Mouse (Mus musculus): ENCODE measurements around the gene Mmp25. TPM values are rescaled to one million over a fixed set of nuclear protein-coding genes. Genes with fewer than 3 reads are reported as not detected.

The Mmp25 gene
- polyA plus RNA-seq (2014; fragmentation: Nextera tagmentation; extraction: Ambion mirVana) = 0.31 and 0.86 TPM in 2 replicates

DNA sequence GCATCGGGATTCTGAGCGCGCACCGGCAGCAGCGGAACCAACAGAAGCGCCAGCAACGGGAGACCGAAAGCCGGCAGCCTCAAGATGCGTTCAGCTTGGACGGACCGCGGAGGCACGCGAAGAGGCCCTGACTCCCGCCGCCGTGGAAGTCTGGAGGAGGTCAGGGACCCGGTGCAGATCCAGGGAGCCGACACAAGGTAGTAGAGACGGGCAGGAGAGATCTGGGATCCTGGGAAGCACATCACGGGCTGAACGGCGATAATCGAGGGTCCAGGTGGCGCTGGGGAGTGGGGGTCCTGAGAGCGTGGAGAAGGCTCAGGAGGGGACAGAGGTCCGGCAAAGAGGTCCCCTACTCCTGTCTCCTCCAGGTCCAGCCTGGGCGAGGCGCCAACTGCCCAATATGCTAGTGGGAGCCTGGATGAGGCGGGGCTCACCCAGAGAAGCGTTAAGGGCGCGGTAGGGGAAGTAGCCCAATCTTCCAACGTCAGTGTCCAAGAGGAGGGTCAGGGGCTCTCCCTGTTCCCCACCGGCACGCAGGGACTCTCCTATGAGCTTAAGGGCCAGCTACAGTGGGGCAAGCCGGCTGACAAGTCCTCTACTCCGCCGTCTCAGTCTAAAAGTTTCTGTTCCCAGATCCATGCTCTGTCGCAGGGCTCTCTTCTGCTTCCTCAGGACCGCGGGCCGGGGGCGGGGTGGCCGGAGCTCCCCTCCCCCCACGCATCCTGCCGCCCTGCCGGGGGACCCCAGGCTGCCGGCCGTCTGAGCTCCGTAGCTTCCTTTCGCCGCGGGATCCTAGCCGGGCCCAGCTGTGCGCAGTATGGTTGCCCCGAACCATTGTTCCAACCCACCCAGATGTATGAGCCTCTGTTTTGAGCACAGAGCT, at the start of gene Mmp25:
TSS of gene Mmp25 (minus strand) at position 665 of the 883 bp plus-strand sequence.
- WGBS = under 1% methylated on average over 55 of the region's 58 CpGs
- peak; percentile 48 for DNase-seq

DNA sequence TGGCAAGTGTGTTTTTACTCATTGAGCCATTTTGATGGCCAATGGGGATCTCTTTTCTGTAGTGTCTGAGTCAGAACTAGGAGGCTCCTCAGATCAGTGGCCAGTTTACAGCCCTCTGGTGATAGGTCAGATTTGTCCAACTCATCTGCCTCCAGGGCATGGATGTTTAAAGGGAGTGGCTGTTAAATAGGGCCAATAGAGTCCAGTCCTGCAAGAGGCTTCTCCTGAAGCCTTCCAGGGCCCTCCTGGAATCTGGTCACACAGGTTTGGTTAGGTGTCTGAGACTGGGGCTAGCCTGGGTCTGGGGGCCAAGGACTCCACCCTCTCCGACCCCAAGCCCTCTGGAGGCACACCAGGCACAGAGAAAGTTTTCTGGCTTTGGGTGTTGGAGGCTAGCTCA, 49.4 kb upstream of the Mmp25 start:
- 42% methylated on average over 1 of the region's 1 CpGs for WGBS
- 0 out of 2 replicates have a peak overlapping the region, but pooled peaks have one; percentile 4 for H3K4me2 ChIP-seq
- no peak for TF ChIP-seq CTCF (IDR thresholded peaks at IDR 0.05; ENCODE audit: low read depth)
- H3K4me3 ChIP-seq (ENCODE audit: low read depth, low read length) = no peak overlapping the region
- H3K9me3 ChIP-seq (ENCODE audit: low read depth, low read length) = no peaks in the 10 kb centered on the region
- DNase-seq = peak; percentile 54
- no peaks in the 10 kb centered on the region for H3K36me3 ChIP-seq (ENCODE audit: insufficient read depth)
- H3K27ac ChIP-seq (ENCODE audit: low read depth) = peak overlapping the region; percentile 58
- H3K27me3 ChIP-seq (ENCODE audit: insufficient read depth, low read length) = peaks cover 6% of the 10 kb centered on the region; the same call in 1 of the 2 replicates
- peaks cover 8% of the 10 kb centered on the region for H3K4me1 ChIP-seq (ENCODE audit: insufficient read depth)
- peak; percentile 38; the same call in 1 of the 2 replicates for ATAC-seq (ENCODE audit: insufficient read depth)
- no peak overlapping the region for H3K9ac ChIP-seq

More for the DNA sequence above, at the start of gene Mmp25:
- peak; percentile 59 for ATAC-seq (ENCODE audit: insufficient read depth)
- Histone ChIP-seq H3K27me3 (ENCODE audit: insufficient read depth, low read length) (peaks cover 19% of the 10 kb centered on the region), H3K9ac (peak within 1 kb of the TSS; percentile 48), H3K4me1 (ENCODE audit: insufficient read depth) (no peaks in the 10 kb centered on the region), H3K27ac (ENCODE audit: low read depth) (no peak within 1 kb of the TSS), H3K36me3 (ENCODE audit: insufficient read depth) (no peaks in the 10 kb centered on the region), H3K9me3 (ENCODE audit: low read depth, low read length) (no peaks in the 10 kb centered on the region), H3K4me3 (ENCODE audit: low read depth, low read length) (peak within 1 kb of the TSS; percentile 48), H3K4me2 (peak within 1 kb of the TSS; percentile 87)
- TF ChIP-seq CTCF (IDR thresholded peaks at IDR 0.05; ENCODE audit: low read depth) = no peak

DNA sequence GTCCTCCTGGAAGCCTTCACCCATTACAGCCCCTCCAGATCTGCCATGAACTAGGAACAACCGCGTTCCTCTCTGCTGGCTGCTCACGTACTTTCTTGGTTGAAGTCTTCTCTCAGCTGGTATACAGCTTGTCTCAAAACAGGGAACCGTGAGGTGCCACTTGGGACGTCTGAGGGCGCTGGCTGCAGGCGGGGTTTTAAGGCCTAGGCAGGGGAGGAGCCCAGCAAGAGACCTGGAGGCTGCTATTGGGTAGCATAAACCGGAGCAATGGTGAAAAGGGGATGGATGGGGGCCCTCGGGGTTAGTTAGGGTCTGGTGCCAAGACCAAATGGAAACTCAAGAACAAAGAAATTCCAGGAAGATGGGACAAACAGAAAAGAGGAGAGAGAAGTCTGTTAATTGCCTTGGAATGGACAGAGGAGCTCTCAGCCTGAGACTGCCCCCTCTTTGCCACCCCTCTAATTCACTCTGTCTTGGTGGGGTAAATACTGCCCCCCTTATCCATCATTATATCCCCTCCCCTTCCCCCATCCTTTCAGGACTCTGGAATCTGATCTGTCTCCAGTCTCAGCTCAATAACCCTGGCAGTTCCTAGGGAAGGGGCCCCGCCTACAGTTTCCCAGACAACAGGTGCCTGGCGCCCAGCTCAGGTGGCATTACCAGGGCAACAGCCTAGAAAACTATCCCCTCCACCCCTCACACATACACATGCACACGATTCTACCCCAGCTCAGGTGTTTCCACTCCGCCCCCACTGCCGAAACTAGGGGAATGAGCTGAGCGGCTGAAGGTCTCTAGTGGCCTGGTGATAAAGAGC, 39.0 kb upstream of the Mmp25 start, which contains the start of gene Cldn9:
TSS of gene Cldn9 (minus strand) at position 171 of the 817 bp plus-strand sequence.
- H3K4me2 ChIP-seq = peak within 1 kb of the TSS; percentile 59
- H3K4me3 ChIP-seq (ENCODE audit: low read depth, low read length) = peak within 1 kb of the TSS; percentile 8; the same call in 1 of the 2 replicates
- 20% methylated on average over 15 of the region's 15 CpGs for WGBS

DNA sequence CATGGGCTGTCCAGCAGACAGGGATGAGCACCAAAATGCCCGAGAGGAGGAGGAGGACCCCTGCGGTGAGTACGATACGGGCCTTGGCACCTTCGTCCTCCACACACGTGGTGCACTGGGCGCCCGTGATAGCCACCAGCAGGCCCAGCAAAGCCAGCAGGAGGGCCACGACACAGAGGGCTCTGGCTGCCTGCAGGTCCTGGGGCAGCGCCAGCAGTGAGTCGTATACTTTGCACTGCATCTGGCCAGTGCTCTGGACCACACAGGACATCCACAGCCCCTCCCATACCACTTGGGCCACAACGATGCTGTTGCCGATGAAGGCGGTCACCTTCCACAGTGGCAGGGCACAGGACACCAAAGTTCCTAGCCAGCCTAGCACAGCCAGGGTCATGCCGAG, 38.1 kb upstream of the Mmp25 start:
- H3K4me3 ChIP-seq (ENCODE audit: low read depth, low read length) = peak overlapping the region; percentile 8; the same call in 1 of the 2 replicates
- H3K4me2 ChIP-seq = peak overlapping the region; percentile 59
- DNase-seq (no peak), ATAC-seq (ENCODE audit: insufficient read depth) (peak; percentile 11)
- H3K9ac ChIP-seq = peak overlapping the region; percentile 20; the same call in 1 of the 2 replicates
- H3K36me3 ChIP-seq (ENCODE audit: insufficient read depth) = 0 out of 2 replicates have a peak, but pooled peaks cover 3% of the 10 kb centered on the region
- TF ChIP-seq CTCF (IDR thresholded peaks at IDR 0.05; ENCODE audit: low read depth) = no peak
- peaks cover 54% of the 10 kb centered on the region for H3K27me3 ChIP-seq (ENCODE audit: insufficient read depth, low read length)
- peaks cover 3% of the 10 kb centered on the region; the same call in 1 of the 2 replicates for H3K4me1 ChIP-seq (ENCODE audit: insufficient read depth)
- WGBS = 21% methylated on average over 15 of the region's 15 CpGs
- no peaks in the 10 kb centered on the region for H3K9me3 ChIP-seq (ENCODE audit: low read depth, low read length)
- H3K27ac ChIP-seq (ENCODE audit: low read depth) = peak overlapping the region; percentile 63

More for the DNA sequence above, 39.0 kb upstream of the Mmp25 start, which contains the start of gene Cldn9:
- Histone ChIP-seq H3K9me3 (ENCODE audit: low read depth, low read length) (no peaks in the 10 kb centered on the region), H3K36me3 (ENCODE audit: insufficient read depth) (0 out of 2 replicates have a peak, but pooled peaks cover 3% of the 10 kb centered on the region), H3K27me3 (ENCODE audit: insufficient read depth, low read length) (peaks cover 50% of the 10 kb centered on the region), H3K9ac (peak within 1 kb of the TSS; percentile 20; the same call in 1 of the 2 replicates), H3K27ac (ENCODE audit: low read depth) (peak within 1 kb of the TSS; percentile 78), H3K4me1 (ENCODE audit: insufficient read depth) (peaks cover 3% of the 10 kb centered on the region; the same call in 1 of the 2 replicates)
- ATAC-seq (ENCODE audit: insufficient read depth) (peak; percentile 87), DNase-seq (peak; percentile 61)
- no peak for TF ChIP-seq CTCF (IDR thresholded peaks at IDR 0.05; ENCODE audit: low read depth)

DNA sequence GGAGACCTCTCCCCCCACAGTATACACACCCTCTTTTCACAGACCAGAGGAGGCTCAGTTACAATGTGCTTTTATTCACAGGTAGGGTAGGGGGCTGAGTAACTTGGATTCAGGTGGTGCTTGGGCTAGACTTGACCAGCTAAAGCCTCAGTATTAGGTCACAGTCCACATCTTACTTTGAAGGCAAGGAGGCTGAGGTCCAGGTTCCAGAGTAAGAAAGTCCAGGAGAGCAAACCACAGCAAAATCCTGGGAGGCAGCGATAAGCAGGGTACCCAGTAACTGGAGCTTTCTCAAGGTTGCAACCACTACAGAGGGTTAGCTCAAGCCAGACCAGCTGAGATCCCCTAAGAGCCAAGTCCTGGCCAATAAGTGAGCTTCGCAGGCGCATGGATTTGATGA, 37.5 kb upstream of the Mmp25 start:
- WGBS = 50% methylated on average over 3 of the region's 3 CpGs
- peaks cover 3% of the 10 kb centered on the region; the same call in 1 of the 2 replicates for H3K4me1 ChIP-seq (ENCODE audit: insufficient read depth)
- DNase-seq (no peak), ATAC-seq (ENCODE audit: insufficient read depth) (no peak)
- H3K27ac ChIP-seq (ENCODE audit: low read depth) = 0 out of 2 replicates have a peak overlapping the region, but pooled peaks have one; percentile 63
- H3K36me3 ChIP-seq (ENCODE audit: insufficient read depth) = 0 out of 2 replicates have a peak, but pooled peaks cover 3% of the 10 kb centered on the region
- TF ChIP-seq CTCF (IDR thresholded peaks at IDR 0.05; ENCODE audit: low read depth) = no peak
- H3K9ac ChIP-seq = peak overlapping the region; percentile 20
- H3K4me3 ChIP-seq (ENCODE audit: low read depth, low read length) = peak overlapping the region; percentile 8; the same call in 1 of the 2 replicates
- H3K4me2 ChIP-seq = peak overlapping the region; percentile 59
- peaks cover 54% of the 10 kb centered on the region for H3K27me3 ChIP-seq (ENCODE audit: insufficient read depth, low read length)
- H3K9me3 ChIP-seq (ENCODE audit: low read depth, low read length) = no peaks in the 10 kb centered on the region

DNA sequence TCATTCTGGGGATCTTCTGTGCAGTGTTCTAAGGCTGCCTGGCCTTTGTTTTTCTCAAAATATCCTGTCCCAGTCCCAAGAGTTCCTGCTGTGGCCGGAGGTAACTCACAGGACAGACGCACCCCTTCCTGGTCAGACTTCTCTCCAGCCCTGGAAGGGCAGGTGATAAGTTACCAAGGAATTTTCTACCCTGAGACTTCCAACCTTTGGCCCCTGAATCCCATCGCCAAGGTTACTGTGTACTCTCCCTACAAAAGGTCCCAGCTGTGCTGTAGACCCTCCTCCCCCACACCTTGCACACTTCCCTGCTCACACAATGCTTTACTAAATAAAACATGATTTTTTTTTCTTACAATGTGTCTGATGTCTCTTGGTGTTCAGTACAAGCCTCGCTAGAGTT, 37.0 kb upstream of the Mmp25 start:
- Histone ChIP-seq H3K9me3 (ENCODE audit: low read depth, low read length) (no peaks in the 10 kb centered on the region), H3K9ac (no peak overlapping the region; the same call in 1 of the 2 replicates), H3K27ac (ENCODE audit: low read depth) (no peak overlapping the region), H3K4me2 (peak overlapping the region; percentile 59), H3K4me1 (ENCODE audit: insufficient read depth) (peaks cover 3% of the 10 kb centered on the region; the same call in 1 of the 2 replicates), H3K27me3 (ENCODE audit: insufficient read depth, low read length) (peaks cover 54% of the 10 kb centered on the region), H3K36me3 (ENCODE audit: insufficient read depth) (0 out of 2 replicates have a peak, but pooled peaks cover 3% of the 10 kb centered on the region), H3K4me3 (ENCODE audit: low read depth, low read length) (no peak overlapping the region)
- DNase-seq (no peak), ATAC-seq (ENCODE audit: insufficient read depth) (no peak)
- no peak for TF ChIP-seq CTCF (IDR thresholded peaks at IDR 0.05; ENCODE audit: low read depth)
- 34% methylated on average over 4 of the region's 4 CpGs for WGBS

Measured in lung, embryonic 14.5 days (tissue).